Comparison of ENCODE assay signal across 8 mouse cellular contexts in genomic region chr11:94385977-94386771, GRCm38 (mm10). TPM values are rescaled to one million over a fixed set of nuclear protein-coding genes. Genes with fewer than 3 reads are reported as not detected.
DNase-seq lines count a peak whose midpoint lies in the region; ATAC-seq lines count a peak whose summit lies in the region.

No protein-coding gene starts in this region.

- DNase-seq in cerebellum, postnatal 10 days: peak; percentile 39
- no peak for DNase-seq in cerebellum, postnatal 25 days
- DNase-seq in adrenal gland, postnatal 10 days: peak; percentile 37
- DNase-seq in kidney, adult 8-10 months: peak; percentile 44 to 45
- no peak for DNase-seq in frontal cortex, postnatal 14 days (ENCODE audit: low spot score in 2 of 2)

- peaks cover 30% of the 10 kb centered on the region for H3K27me3 ChIP-seq in heart, embryonic 12.5 days (replicated peaks)
- H3K27me3 ChIP-seq in lung, embryonic 15.5 days: no peaks in the 10 kb centered on the region; the same call in 1 of the 2 replicates
- no peaks in the 10 kb centered on the region for H3K27me3 ChIP-seq in neural tube, embryonic 15.5 days (replicated peaks)

- H3K27ac ChIP-seq in heart, embryonic 12.5 days (ENCODE audit: poor library complexity, severe bottlenecking): no peak overlapping the region
- H3K27ac ChIP-seq in lung, embryonic 15.5 days: peak overlapping the region; percentile 48
- no peak overlapping the region for H3K27ac ChIP-seq in neural tube, embryonic 15.5 days (replicated peaks)

- no peaks in the 10 kb centered on the region for H3K36me3 ChIP-seq in heart, embryonic 12.5 days
- H3K36me3 ChIP-seq in lung, embryonic 15.5 days: no peaks in the 10 kb centered on the region
- no peaks in the 10 kb centered on the region for H3K36me3 ChIP-seq in neural tube, embryonic 15.5 days

- H3K9ac ChIP-seq in heart, embryonic 12.5 days: peak overlapping the region; percentile 23; the same call in 1 of the 2 replicates
- H3K9ac ChIP-seq in lung, embryonic 15.5 days: no peak overlapping the region
- H3K9ac ChIP-seq in neural tube, embryonic 15.5 days (replicated peaks): no peak overlapping the region

- peaks cover 14% of the 10 kb centered on the region for H3K4me1 ChIP-seq in heart, embryonic 12.5 days (replicated peaks)
- H3K4me1 ChIP-seq in lung, embryonic 15.5 days: peaks cover 18% of the 10 kb centered on the region
- peaks cover 17% of the 10 kb centered on the region for H3K4me1 ChIP-seq in neural tube, embryonic 15.5 days

- H3K4me2 ChIP-seq in heart, embryonic 12.5 days: peak overlapping the region; percentile 44
- H3K4me2 ChIP-seq in lung, embryonic 15.5 days: peak overlapping the region; percentile 39
- H3K4me2 ChIP-seq in neural tube, embryonic 15.5 days: peak overlapping the region; percentile 32

- H3K9me3 ChIP-seq in heart, embryonic 12.5 days (replicated peaks): no peaks in the 10 kb centered on the region
- H3K9me3 ChIP-seq in lung, embryonic 15.5 days: no peaks in the 10 kb centered on the region
- H3K9me3 ChIP-seq in neural tube, embryonic 15.5 days (replicated peaks): no peaks in the 10 kb centered on the region

- peak; percentile 31 for ATAC-seq in heart, embryonic 12.5 days (ENCODE audit: insufficient number of reproducible peaks, low FRiP score)
- peak; percentile 53 for ATAC-seq in lung, embryonic 15.5 days (ENCODE audit: borderline replicate concordance, extremely low read depth, low FRiP score, low TSS enrichment)
- ATAC-seq in neural tube, embryonic 15.5 days (ENCODE audit: low FRiP score): 0 out of 2 replicates have a peak, but pooled peaks have one; percentile 59

- WGBS in heart, embryonic 12.5 days: 14% methylated on average over 12 of the region's 12 CpGs
- WGBS in lung, embryonic 15.5 days: 9% methylated on average over 12 of the region's 12 CpGs
- WGBS in neural tube, embryonic 15.5 days: 12% methylated on average over 12 of the region's 12 CpGs

- no peak overlapping the region for H3K4me3 ChIP-seq in heart, embryonic 12.5 days
- no peak overlapping the region for H3K4me3 ChIP-seq in lung, embryonic 15.5 days
- no peak overlapping the region for H3K4me3 ChIP-seq in neural tube, embryonic 15.5 days (replicated peaks)

RNA-seq across cellular contexts. Expression of gene Abcc3, which starts 6.6 kb away (rescaled TPM):
- total RNA-seq in adrenal gland, postnatal 10 days (2021): 1 to 10 TPM; 6.4 to 8.3 TPM
- 0.44 and 0.59 TPM in 2 replicates for polyA plus RNA-seq in heart, embryonic 12.5 days (2016; fragmentation: Nextera tagmentation; extraction: Ambion mirVana)
- polyA plus RNA-seq in lung, embryonic 15.5 days (2015; fragmentation: Nextera tagmentation; extraction: Ambion mirVana): 5.3 TPM in 2 replicates
- 1.1 and 1.7 TPM in 2 replicates for polyA plus RNA-seq in neural tube, embryonic 15.5 days (2015; fragmentation: Nextera tagmentation; extraction: Ambion mirVana)

RNA-seq across cellular contexts. Expression of gene Ankrd40, which starts 58.4 kb away (rescaled TPM):
- total RNA-seq in adrenal gland, postnatal 10 days (2021): 100 to 1,000 TPM; 110 to 130 TPM
- polyA plus RNA-seq in heart, embryonic 12.5 days (2016; fragmentation: Nextera tagmentation; extraction: Ambion mirVana): 54.2 and 54.6 TPM in 2 replicates
- 25.5 and 25.6 TPM in 2 replicates for polyA plus RNA-seq in lung, embryonic 15.5 days (2015; fragmentation: Nextera tagmentation; extraction: Ambion mirVana)
- polyA plus RNA-seq in neural tube, embryonic 15.5 days (2015; fragmentation: Nextera tagmentation; extraction: Ambion mirVana): 12.5 and 17.7 TPM in 2 replicates

Comparison
In these comparisons a context has a peak if more than half of its experiments do, and no peak if none do; other contexts are left out.
1. DNase-seq: peak in cerebellum, postnatal 10 days (2 of 2), adrenal gland, postnatal 10 days (single experiment) and kidney, adult 8-10 months (2 of 2); none in cerebellum, postnatal 25 days (0 of 2) and frontal cortex, postnatal 14 days (0 of 2).
2. Peak in every context shown above with its lines, with median percentiles within 50 percentile points of each other: ATAC-seq and H3K4me2 ChIP-seq.